Mouse (Mus musculus) sigmoid colon, adult 10 weeks (tissue): ENCODE results near the gene Sult2a5. TPM values are rescaled to one million over a fixed set of nuclear protein-coding genes. Genes with fewer than 3 reads are reported as not detected.

Source experiments
- polyA plus RNA-seq: library from polyadenylated mRNA; stranded (reverse); fragments of 350-450 nt; fragmentation: Illumina TruSeq; extraction: RNeasy Lipid Tissue Mini Kit (QIAGEN cat#74804); gene quantifications from one replicate; pipeline ENCODE4 v1.2.3, GENCODE M21; 2014; ENCODE audit warnings: low read depth, low replicate concordance

Gene Sult2a5
- not detected for polyA plus RNA-seq

GRCm38 (mm10) chr7:13623667-13624066 lies at the start of gene Sult2a5:
Gene Sult2a5 (plus strand): TSS chr7:13623967.

Other genes with a start within 250 kb of the Sult2a5 start
- gene Cabp5, start 225.8 kb upstream of the Sult2a5 start, polyA plus RNA-seq = not detected
- gene Bsph1, start 173.1 kb upstream of the Sult2a5 start, polyA plus RNA-seq = not detected
- not detected for gene Bsph2, start 52.9 kb upstream of the Sult2a5 start, polyA plus RNA-seq
- not detected for gene Sult2a2, start 109.5 kb downstream of the Sult2a5 start, polyA plus RNA-seq
- not detected for gene Sult2a1, start 213.4 kb downstream of the Sult2a5 start, polyA plus RNA-seq